Mouse (Mus musculus): ENCODE results near the gene Ddhd1. TPM values are rescaled to one million over a fixed set of nuclear protein-coding genes. Genes with fewer than 3 reads are reported as not detected.

Ddhd1 gene
- polyA plus RNA-seq, 1 experiment from 2014 or later = 34.1 TPM

DNA sequence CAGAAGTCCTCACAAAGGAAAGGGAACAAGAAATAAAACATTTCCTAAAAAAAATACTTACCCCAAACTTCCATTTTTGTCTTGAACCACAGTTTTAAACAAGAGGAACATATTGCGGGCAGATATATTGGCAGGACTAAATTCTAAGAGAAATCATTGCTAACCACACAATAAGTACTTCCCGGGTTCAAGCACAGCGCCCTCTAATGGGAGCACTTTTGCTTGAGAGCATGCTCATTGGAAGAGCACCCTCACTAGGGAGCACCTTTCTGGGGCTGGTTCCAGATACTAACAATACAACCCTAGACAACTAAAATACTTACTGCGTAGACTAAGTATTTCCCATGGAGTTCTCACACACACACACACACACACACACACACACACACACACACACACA is 105.5 kb downstream of the Ddhd1 start:
- no peak overlapping the region for H3K27ac ChIP-seq (ENCODE audit: low read depth, low read length)
- no peak overlapping the region for H3K4me2 ChIP-seq (ENCODE audit: low read depth, low read length)
- H3K36me3 ChIP-seq (ENCODE audit: control insufficient read depth, insufficient read depth, low read length) = no peaks in the 10 kb centered on the region
- WGBS = 79% methylated on average over 4 of the region's 4 CpGs
- H3K9ac ChIP-seq (replicated peaks; ENCODE audit: low read depth, low read length) = no peak overlapping the region
- ATAC-seq (ENCODE audit: low read depth) = no peak
- no peaks in the 10 kb centered on the region for H3K9me3 ChIP-seq (ENCODE audit: control insufficient read depth, low read length)
- no peaks in the 10 kb centered on the region for H3K4me1 ChIP-seq (ENCODE audit: control insufficient read depth, insufficient read depth, low read length)
- H3K4me3 ChIP-seq (ENCODE audit: low read depth, low read length) = no peak overlapping the region
- no peaks in the 10 kb centered on the region for H3K27me3 ChIP-seq (ENCODE audit: control insufficient read depth, insufficient read depth, low read length)

DNA sequence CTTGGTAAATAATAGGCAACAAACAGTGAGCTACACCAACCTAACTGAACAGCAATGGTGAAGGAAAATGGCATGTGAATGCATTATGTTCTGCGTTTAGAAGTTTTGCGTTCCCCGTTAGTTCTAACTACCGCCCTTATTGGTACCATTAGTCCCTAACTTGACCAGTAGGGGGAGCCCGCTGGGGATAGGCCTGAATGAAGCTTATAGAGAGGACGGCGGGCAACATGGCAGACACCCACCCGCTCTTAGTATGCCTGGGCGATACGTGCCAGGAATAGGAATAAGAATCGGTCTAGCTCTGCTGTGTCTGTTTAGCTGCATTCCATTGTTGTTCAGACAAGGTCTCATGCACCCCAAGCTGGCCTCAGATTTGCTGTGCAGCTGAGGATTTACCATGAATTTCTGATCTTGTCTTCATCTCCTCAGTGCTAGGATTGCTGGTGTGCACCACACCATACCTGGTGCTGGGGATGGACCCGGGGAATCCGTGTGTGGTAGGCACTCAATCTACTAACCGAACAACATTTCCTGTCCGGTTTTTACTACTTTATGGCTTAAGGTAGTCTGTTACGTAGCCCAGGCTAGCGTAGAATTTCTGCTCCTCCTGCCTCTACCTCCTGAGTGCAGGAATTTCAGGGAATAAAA is 106.7 kb downstream of the Ddhd1 start:
- H3K4me3 ChIP-seq (ENCODE audit: low read depth, low read length) = no peak overlapping the region
- no peak overlapping the region for H3K27ac ChIP-seq (ENCODE audit: low read depth, low read length)
- no peaks in the 10 kb centered on the region for H3K4me1 ChIP-seq (ENCODE audit: control insufficient read depth, insufficient read depth, low read length)
- no peaks in the 10 kb centered on the region for H3K27me3 ChIP-seq (ENCODE audit: control insufficient read depth, insufficient read depth, low read length)
- no peak overlapping the region for H3K9ac ChIP-seq (replicated peaks; ENCODE audit: low read depth, low read length)
- no peaks in the 10 kb centered on the region for H3K36me3 ChIP-seq (ENCODE audit: control insufficient read depth, insufficient read depth, low read length)
- no peaks in the 10 kb centered on the region for H3K9me3 ChIP-seq (ENCODE audit: control insufficient read depth, low read length)
- WGBS = 58% methylated on average over 17 of the region's 17 CpGs
- peak overlapping the region; percentile 12 for H3K4me2 ChIP-seq (ENCODE audit: low read depth, low read length)
- peak; percentile 85 for ATAC-seq (ENCODE audit: low read depth)

DNA sequence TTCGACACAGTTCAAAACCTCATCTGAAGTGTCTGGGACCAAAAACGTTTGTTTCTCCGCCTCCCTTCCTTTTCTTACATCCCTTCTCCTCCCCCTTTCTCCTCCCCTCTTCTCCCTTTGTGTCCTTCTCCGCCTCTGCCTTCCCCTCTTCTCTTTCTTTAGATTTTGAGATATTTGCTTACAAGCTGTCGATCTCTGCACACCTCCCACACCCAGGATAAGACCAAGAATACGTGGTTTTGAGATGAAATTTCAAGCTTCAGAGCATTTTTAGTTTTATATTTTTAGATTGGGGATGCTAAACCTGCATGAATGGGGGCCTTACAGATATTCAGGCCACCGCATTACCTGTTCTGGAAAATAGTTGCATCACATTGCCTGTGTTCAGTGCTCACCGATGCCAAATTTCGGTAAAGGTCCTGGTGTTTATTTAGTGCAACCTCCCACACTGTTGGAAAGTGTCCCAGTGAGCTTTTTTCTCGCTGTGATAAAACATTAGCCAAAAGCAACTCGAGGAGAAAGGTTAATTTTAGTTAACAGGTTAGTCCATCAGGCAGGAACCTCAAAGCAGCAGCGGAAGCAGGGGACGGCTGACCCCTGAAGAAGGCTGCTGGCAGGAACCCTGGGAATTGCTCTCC is 107.8 kb downstream of the Ddhd1 start:
- Histone ChIP-seq H3K4me1 (ENCODE audit: control insufficient read depth, insufficient read depth, low read length) (no peaks in the 10 kb centered on the region), H3K27me3 (ENCODE audit: control insufficient read depth, insufficient read depth, low read length) (no peaks in the 10 kb centered on the region), H3K36me3 (ENCODE audit: control insufficient read depth, insufficient read depth, low read length) (no peaks in the 10 kb centered on the region), H3K4me3 (ENCODE audit: low read depth, low read length) (no peak overlapping the region), H3K9me3 (ENCODE audit: control insufficient read depth, low read length) (no peaks in the 10 kb centered on the region), H3K27ac (ENCODE audit: low read depth, low read length) (no peak overlapping the region), H3K4me2 (ENCODE audit: low read depth, low read length) (no peak overlapping the region), H3K9ac (replicated peaks; ENCODE audit: low read depth, low read length) (no peak overlapping the region)
- 84% methylated on average over 13 of the region's 13 CpGs for WGBS
- ATAC-seq (ENCODE audit: low read depth) = no peak

DNA sequence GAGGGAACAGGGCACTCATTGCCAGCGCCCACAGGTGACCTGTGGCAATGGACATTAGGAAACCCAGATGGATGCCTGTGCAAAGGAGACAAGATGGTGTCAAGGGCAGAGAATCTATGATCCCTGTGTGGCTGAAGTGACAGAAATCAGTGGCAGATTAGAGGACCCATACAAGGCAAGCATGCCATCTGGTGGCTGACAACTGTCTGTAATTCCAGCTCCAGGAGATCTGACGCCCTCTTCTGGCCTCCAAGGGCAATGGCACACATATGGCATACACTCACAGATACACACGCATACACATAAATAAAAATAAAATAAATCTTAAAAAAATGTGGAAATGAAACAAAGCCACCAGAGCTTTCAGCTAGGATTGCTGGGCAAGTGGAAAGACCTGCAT is 109.8 kb downstream of the Ddhd1 start:
- no peak overlapping the region for H3K27ac ChIP-seq (ENCODE audit: low read depth, low read length)
- 77% methylated on average over 3 of the region's 3 CpGs for WGBS
- no peak overlapping the region for H3K4me2 ChIP-seq (ENCODE audit: low read depth, low read length)
- no peaks in the 10 kb centered on the region for H3K4me1 ChIP-seq (ENCODE audit: control insufficient read depth, insufficient read depth, low read length)
- no peak overlapping the region for H3K9ac ChIP-seq (replicated peaks; ENCODE audit: low read depth, low read length)
- no peaks in the 10 kb centered on the region for H3K36me3 ChIP-seq (ENCODE audit: control insufficient read depth, insufficient read depth, low read length)
- no peak overlapping the region for H3K4me3 ChIP-seq (ENCODE audit: low read depth, low read length)
- ATAC-seq (ENCODE audit: low read depth) = no peak
- H3K27me3 ChIP-seq (ENCODE audit: control insufficient read depth, insufficient read depth, low read length) = no peaks in the 10 kb centered on the region
- no peaks in the 10 kb centered on the region for H3K9me3 ChIP-seq (ENCODE audit: control insufficient read depth, low read length)

DNA sequence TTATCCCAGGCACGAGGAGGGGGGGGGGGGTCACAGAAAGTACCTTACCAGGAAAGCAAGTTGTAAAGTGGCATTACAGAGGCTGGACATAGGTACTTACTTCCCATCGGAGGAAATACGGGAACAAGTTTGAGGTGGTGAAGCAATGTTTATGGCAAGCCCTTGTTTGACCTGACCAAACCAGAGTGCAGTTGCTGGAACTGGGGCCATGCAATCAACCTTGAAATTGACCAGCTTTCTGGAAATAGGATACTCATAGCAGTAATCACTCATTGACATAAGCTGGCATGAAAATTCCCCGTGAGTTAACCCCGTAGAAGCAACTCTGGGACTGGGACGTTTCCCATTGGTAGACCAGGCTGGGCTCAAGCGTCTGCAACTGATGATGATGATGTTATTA is 113.0 kb downstream of the Ddhd1 start:
- Histone ChIP-seq H3K4me1 (ENCODE audit: control insufficient read depth, insufficient read depth, low read length) (no peaks in the 10 kb centered on the region), H3K4me3 (ENCODE audit: low read depth, low read length) (no peak overlapping the region), H3K9me3 (ENCODE audit: control insufficient read depth, low read length) (no peaks in the 10 kb centered on the region), H3K36me3 (ENCODE audit: control insufficient read depth, insufficient read depth, low read length) (no peaks in the 10 kb centered on the region), H3K4me2 (ENCODE audit: low read depth, low read length) (no peak overlapping the region), H3K27me3 (ENCODE audit: control insufficient read depth, insufficient read depth, low read length) (no peaks in the 10 kb centered on the region), H3K27ac (ENCODE audit: low read depth, low read length) (no peak overlapping the region), H3K9ac (replicated peaks; ENCODE audit: low read depth, low read length) (no peak overlapping the region)
- ATAC-seq (ENCODE audit: low read depth) = no peak
- WGBS = 91% methylated on average over 7 of the region's 7 CpGs

DNA sequence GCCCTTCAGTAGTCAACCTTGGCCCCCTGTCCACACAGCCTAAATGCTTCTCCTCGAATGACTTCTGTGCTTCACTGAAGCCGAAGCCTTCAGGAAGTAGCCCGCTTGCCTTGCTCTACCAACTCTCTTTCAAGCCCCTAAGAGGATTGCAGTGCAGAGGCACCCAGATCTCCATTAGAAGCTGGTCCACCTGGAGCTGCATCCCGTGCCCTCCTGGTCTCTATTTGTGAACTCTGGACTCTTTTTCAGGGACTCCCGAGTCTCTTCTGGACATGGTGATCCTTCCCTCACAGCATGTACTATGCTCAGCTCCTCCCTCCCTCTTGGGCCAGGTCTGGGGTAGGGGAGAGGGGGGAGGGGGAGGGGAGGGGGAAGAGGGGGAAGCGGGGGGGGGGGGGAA is 113.9 kb downstream of the Ddhd1 start:
- Histone ChIP-seq H3K4me1 (ENCODE audit: control insufficient read depth, insufficient read depth, low read length) (no peaks in the 10 kb centered on the region), H3K27me3 (ENCODE audit: control insufficient read depth, insufficient read depth, low read length) (no peaks in the 10 kb centered on the region), H3K27ac (ENCODE audit: low read depth, low read length) (no peak overlapping the region), H3K9ac (replicated peaks; ENCODE audit: low read depth, low read length) (no peak overlapping the region), H3K4me3 (ENCODE audit: low read depth, low read length) (no peak overlapping the region), H3K9me3 (ENCODE audit: control insufficient read depth, low read length) (no peaks in the 10 kb centered on the region), H3K4me2 (ENCODE audit: low read depth, low read length) (no peak overlapping the region), H3K36me3 (ENCODE audit: control insufficient read depth, insufficient read depth, low read length) (no peaks in the 10 kb centered on the region)
- no peak for ATAC-seq (ENCODE audit: low read depth)
- WGBS = 85% methylated on average over 5 of the region's 6 CpGs

DNA sequence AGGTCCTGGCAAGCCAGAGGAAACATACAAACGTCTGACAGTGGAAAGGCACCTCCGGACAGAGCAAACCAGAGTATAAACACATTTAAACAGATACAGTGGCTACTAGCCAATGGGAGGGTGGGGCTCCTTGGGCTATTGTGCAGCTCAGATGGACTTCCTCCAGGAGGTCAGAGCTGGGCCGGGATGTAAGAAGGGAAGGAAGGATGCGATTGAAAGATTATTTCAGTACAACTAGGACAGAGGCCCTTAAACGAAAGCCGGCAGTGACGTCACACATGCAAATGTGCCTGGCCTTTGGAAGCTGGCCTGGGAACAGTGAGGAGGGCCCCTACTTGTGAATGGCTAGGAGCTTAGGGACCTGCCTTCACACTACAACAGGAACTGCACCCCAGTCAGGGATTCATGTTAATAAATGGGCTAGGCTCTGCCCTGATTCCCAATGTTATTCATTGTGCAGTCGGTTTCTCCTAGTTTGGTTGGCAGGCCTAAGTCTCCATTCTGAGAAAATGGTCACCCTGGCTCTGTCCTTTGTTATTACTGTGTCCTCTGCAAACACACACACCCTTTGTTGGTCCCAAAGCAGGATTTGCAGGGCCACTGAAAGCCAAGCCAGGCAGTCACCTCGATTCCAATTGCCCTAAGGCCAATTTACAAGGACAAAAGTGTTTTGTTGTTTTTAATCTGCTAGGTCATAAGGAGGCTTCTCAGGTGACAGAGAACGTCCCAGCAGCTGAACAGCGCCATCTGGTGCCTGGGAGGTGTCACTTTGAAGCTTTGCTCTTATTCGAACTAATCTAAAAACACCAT is 118.1 kb downstream of the Ddhd1 start:
- H3K27ac ChIP-seq (ENCODE audit: low read depth, low read length) = peak overlapping the region; percentile 17; the same call in 1 of the 2 replicates
- H3K27me3 ChIP-seq (ENCODE audit: control insufficient read depth, insufficient read depth, low read length) = no peaks in the 10 kb centered on the region
- H3K36me3 ChIP-seq (ENCODE audit: control insufficient read depth, insufficient read depth, low read length) = no peaks in the 10 kb centered on the region
- no peaks in the 10 kb centered on the region for H3K9me3 ChIP-seq (ENCODE audit: control insufficient read depth, low read length)
- WGBS = 34% methylated on average over 12 of the region's 12 CpGs
- ATAC-seq (ENCODE audit: low read depth) = peak; percentile 71
- H3K9ac ChIP-seq (replicated peaks; ENCODE audit: low read depth, low read length) = no peak overlapping the region
- H3K4me2 ChIP-seq (ENCODE audit: low read depth, low read length) = no peak overlapping the region
- no peak overlapping the region for H3K4me3 ChIP-seq (ENCODE audit: low read depth, low read length)
- no peaks in the 10 kb centered on the region for H3K4me1 ChIP-seq (ENCODE audit: control insufficient read depth, insufficient read depth, low read length)
